Mouse (Mus musculus) thymus, adult 2 months (tissue): ENCODE data around the gene St6galnac3.

Experiments used
- CTCF ChIP-seq: fragments of 200-500 bp; IDR thresholded peaks from 2 replicates; pipeline ENCODE4 v1.5.1; 2012; ENCODE audit warnings: mild to moderate bottlenecking, control low read depth, low read length, moderate library complexity, borderline replicate concordance; ENCODE audit not compliant: control insufficient read depth, poor library complexity, insufficient read depth; ENCODE audit errors: extremely low read depth
- POLR2A ChIP-seq: fragments of 200-500 bp; IDR thresholded peaks from 2 replicates; pipeline ENCODE4 v1.6.1; 2012; ENCODE audit warnings: mild to moderate bottlenecking, low read length, control low read depth, moderate library complexity; ENCODE audit not compliant: control insufficient read depth, poor library complexity, insufficient read depth; ENCODE audit errors: extremely low read depth

- TF ChIP-seq CTCF (no peak), POLR2A (no peak)
Measured at GRCm38 (mm10) chr3:153463849-153464248, 261.1 kb downstream of the St6galnac3 start.
